Mouse (Mus musculus) left cerebral cortex, postnatal 10 days (tissue): ENCODE results near the gene Fhad1. TPM values are rescaled to one million over a fixed set of nuclear protein-coding genes. Genes with fewer than 3 reads are reported as not detected.

Experiments
- DNase-seq, 2 experiments: peaks; one replicate each; pipeline ENCODE4 v3.0.0; 2021 to 2022; ENCODE audit warnings: low spot score in 2 of 2, mixed read lengths in 1 of 2; ENCODE audit errors: extremely low spot score in 1 of 2
- intact Hi-C: fragments of 180-260 bp; cut with DNase I; formaldehyde crosslinking; loops from one replicate; pipeline ENCODE4 v1.15.1; 2025
- total RNA-seq, 2 experiments: library from RNA; stranded (reverse); gene quantifications; 2 replicates each; pipeline ENCODE4 v1.2.3; 2021

The Fhad1 gene
- total RNA-seq, 2 experiments from 2014 or later, result 2.3 to 2.7 TPM

DNA sequence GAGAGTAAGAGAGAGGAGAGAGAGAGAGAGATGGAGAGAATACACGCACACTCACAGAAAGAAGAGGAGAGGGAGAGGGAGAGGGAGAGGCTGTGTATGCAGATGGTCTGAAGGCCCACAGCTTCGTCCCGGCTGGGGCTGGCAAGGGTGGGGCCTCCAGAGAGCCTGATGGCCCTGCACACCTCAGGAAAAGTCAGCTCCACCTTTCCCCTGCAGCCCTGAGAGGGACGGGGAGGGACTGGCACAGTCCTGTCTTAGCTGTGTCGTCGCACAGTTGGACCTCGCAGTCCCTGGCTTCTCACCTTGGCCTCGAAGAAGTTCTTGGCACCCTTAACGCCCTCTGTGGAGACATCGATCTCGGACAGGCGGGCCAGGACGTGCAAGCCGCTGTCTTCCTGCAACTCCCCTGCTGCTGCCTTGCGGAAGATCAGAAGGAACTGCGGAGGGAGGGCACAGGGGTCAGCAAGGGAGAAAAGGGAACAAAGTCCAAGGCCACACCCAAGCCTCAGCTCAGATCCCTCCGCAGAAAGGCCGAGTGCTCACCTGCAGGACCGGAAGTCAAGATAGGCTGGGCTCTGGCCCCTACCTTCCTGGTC is 154.5 kb downstream of the Fhad1 start:
- peak in 1 of 2 experiments; percentile 46 for DNase-seq

DNA sequence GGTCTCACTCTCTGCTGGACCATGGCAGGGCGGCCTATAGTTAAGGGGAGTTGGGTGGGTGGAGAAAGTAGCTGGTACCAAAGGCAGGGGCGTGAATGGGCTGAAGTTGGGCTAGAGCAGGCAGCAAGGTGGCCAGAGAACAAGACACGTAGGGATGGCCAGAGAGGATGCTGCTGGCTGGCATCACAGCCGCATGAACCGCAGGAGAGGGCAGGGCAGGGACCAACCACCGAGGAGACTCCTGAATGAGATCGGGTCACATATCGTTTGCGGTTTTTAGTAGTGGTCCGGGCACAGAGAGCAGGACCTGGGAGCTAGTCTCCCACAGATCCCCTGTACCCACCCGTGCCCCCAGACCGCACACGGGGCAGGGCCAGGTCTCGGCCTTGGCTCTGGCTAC is 155.5 kb downstream of the Fhad1 start:
- DNase-seq, result peak in 1 of 2 experiments; percentile 34
- intact Hi-C loops, result no loop called here

More for the DNA sequence above, 154.5 kb downstream of the Fhad1 start:
- intact Hi-C loops, result no loop called here

DNA sequence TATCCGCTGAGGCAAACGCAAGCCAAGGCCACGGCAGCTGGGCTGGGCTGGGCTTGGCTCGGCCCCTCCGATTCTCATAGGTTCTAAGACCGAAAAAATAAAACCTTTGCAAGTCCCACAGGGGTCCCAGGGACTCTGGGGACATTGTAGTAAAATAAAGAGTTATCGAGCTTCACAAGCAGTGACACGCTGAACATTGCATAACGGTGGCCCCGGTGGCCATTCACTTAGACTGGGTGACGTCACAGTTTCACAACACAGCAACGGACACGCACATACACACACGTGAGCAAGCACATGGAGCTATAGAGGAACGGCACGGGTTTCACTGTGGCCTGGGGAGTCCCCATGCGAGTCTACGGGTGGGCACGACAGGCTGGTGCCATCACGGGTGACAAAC is 156.4 kb downstream of the Fhad1 start:
- DNase-seq, result peak in 1 of 2 experiments; percentile 61
- intact Hi-C loops, result no loop called here

DNA sequence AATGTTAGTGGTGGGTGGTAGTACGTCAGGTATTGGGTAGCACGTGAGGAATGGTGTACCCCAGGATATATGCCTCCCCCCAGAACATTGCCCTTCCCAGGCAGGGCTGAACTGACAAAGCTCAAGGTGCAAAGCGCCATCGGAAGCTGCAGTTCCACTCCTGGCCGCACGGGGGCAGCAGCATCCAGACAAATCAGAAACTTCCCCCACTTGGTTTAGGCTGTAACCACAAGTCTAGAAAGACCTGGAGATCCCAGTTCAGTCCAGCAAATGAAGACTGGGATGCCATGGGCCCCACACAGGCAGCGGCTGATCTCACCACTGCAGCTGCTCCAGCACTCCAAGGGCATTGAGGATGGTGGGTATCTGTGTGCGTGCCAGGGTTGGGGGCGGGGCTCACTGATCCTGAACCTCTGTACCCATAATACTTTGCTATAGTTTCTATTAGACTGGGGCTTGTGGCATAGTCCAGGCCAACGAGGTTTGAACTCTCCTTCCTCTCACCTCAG is 157.4 kb downstream of the Fhad1 start:
- intact Hi-C loops, result loop anchor here (1.0 kb wide), 1 partner anchor 101 kb away; no protein-coding TSS in a partner anchor
- DNase-seq, result peak; percentile 81 to 85

DNA sequence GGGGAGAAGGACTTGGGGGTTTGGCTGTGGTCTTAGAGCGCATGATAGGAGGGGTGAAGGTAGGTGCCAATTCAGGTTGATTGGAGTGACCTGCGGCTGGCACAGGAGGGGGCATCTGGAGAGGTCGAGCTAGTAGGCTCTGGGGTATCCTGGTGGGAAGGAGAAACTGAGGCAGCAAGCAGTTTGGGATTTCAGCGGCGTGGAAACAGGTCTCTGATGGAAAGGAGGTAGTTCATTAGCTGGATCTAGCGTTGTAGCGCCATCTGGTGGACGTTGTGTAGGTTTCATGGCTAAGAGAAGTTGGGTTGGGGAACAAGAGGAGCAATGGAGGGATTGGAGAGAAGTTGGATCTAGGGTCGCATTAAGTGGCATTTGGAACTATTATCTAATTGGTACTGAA is 161.4 kb downstream of the Fhad1 start:
- DNase-seq, result peak in 1 of 2 experiments; percentile 73
- intact Hi-C loops, result no loop called here

DNA sequence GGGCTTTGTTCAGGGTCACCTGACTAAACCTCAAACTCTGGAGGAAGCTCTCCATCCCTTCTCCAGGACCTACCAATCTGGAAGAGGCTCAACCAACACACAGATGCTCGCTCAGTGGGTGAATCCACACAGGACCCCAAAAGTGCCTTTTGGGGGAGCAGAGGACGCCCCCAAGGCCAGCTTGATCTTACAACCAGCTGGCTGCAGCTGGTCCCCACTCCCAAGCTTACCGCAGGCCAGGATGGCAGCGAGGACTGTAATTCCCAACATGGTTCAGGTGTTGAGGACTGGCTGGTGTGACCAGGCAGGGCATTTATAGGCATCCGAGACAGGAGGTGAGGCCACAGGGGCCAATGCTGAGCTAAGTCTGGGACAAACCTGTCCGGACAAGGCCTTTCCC is 168.9 kb downstream of the Fhad1 start, which contains the start of gene Ctrc:
Gene Ctrc (minus strand): TSS at position 361 of the 400 bp plus-strand sequence.
- intact Hi-C loops, result loop anchor here (5.0 to 10.0 kb wide), 2 partner anchors 221 to 459 kb away; partner anchors contain the start of gene Slc25a34
- peak in 1 of 2 experiments; percentile 12 for DNase-seq

Other genes with a start within 250 kb of the Fhad1 start
- gene Dnajc16, start 224.2 kb downstream of the Fhad1 start, total RNA-seq, result 10 to 100 TPM; 26.8 to 29.2 TPM
- 10 to 100 TPM; 21.7 to 27.0 TPM for gene Casp9, start 221.5 kb downstream of the Fhad1 start, total RNA-seq
- not detected for gene Cela2a, start 188.9 kb downstream of the Fhad1 start, total RNA-seq
- not detected for gene Ctrc, start 168.7 kb downstream of the Fhad1 start, total RNA-seq
- gene Efhd2, start 140.2 kb downstream of the Fhad1 start, total RNA-seq, result 10 to 100 TPM; 51.2 to 52.5 TPM
- gene Tmem51, start 69.2 kb upstream of the Fhad1 start, total RNA-seq, result 1 to 10 TPM; 6.4 to 7.2 TPM
- 10 to 100 TPM; 65.2 to 71.9 TPM for gene Kazn, start 224.3 kb upstream of the Fhad1 start, total RNA-seq